Mouse (Mus musculus) retina, adult 2 months (tissue): ENCODE data around the gene Tfg.
A peak's percentile ranks its signal among the peaks of the same experiment; 100 is the strongest.

ENCODE experiments used
- DNase-seq: peaks from one replicate; pipeline ENCODE4 v3.0.0-alpha.2; 2012; ENCODE audit warnings: low read depth, low spot score

Tfg gene

GRCm38 (mm10) chr16:56717224-56718200 is at the start of gene Tfg:
Tfg (minus strand) TSS chr16:56717450.
- peak; percentile 98 for DNase-seq

GRCm38 (mm10) chr16:56729060-56729459 is 11.8 kb upstream of the Tfg start:
- no peak for DNase-seq

DNA sequence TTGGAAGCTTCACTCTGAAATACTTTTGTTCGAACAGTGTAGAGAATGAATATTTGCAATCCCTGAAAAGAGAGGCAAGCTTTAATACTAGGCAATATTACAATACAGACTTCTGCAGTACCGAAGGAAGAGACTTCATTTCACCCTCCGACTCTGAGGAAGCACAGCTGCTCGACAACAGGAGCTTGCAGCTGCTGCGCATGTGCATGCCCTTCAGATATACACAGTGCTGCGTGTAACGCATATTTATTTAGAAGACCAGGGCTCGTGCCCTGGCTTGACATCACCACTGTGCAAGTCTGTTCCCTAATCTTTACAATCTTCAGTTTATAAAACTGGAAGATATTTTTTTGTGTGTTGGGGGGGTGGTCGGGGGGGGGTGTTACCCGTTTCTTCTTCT is 7.7 kb upstream of the Tfg start:
- no peak for DNase-seq

- DNase-seq = no peak
Measured at GRCm38 (mm10) chr16:56722357-56722756, 5.1 kb upstream of the Tfg start.

DNA sequence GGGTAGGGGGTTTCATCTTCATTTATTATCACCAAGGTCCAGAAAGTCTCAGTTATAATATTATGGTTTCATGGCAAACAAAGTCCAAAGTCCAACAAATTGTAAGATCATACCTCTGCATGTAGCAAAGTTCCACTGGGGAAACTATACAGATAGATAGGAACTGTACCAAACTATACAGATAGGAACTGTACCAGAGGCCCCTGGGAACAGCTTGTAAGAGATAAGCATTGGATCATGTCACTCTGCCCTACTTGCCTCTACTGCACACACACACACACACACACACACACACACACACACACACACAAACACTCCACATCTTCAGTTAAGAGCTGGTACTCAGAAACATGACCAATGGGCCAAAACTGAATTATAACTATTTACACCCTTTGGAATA is 1.8 kb upstream of the Tfg start:
- DNase-seq = no peak

DNA sequence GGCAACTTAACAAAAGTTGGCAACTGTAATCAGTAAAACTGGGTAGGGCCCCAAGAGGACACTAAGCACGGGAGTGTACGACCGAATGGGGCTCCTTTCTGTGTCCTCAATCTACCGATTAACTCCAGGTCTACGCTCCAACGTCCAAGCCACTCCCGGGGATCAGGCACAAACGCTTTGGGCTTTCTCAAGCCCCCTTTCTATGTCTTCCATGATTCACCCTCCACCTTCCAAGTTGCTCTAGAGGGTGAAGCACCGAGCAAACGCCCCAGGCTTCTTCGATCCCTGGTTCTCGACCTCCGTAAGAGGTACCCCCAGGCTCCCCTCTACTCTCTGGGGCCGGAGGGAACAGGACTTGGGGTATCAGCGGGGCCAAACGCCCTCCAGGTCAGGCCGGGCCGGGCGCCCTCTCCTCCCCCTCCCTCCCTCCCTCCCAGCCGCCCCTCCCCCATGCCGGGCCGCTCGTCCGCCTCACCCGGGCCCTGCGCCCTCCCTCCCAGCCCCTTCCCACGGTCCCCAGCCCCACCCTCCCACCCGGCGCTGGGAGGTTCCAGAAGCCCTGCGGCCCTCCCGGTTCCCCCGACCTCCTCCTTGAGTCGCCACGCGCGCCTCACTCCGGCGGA is 582 bp downstream of the Tfg start:
- no peak for DNase-seq

- DNase-seq = no peak
Measured at GRCm38 (mm10) chr16:56715608-56716007, 1.6 kb downstream of the Tfg start.

DNA sequence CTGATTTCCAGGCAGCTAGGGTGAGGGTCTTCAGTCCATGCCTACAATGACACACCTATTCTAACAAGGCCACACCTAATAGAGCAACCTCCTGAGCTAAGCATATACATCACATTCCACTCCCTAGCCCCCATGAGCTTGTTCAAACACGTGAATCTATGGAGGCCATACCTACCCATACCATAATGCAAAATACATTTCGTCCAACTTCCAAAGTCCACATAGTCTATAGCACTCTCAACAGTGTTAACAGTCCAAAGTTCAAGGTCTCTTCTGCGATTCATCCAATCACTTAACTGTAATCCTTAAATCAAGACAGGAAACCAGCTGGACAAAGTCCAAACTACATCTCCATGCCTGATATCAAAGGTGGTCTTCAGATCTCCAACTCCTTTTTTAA is 7.2 kb downstream of the Tfg start:
- DNase-seq = no peak

GRCm38 (mm10) chr16:56705731-56706130 is 11.5 kb downstream of the Tfg start:
- DNase-seq = no peak

GRCm38 (mm10) chr16:56700898-56701297 is 16.4 kb downstream of the Tfg start:
- DNase-seq = no peak

- DNase-seq = no peak
Measured at GRCm38 (mm10) chr16:56696448-56696847, 20.8 kb downstream of the Tfg start.

DNA sequence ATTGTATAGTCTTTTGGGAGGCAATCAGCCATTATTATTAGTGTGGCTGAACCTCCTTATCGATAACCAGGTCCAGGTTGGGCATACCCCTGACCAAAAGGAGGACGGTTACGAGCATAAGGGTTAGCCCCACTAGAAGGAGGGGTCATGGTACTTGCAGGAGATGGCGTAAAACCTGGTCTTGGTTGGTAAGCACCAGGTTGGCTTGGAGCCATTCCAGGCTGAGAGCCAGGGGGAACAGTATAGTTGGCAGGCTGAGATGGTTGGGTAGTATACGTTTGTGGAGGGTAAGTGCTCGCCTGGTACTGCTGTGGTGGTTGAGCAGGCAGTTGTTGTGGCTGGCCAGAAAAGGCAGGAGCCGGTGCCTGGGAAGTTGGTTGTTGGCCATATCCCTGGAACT is 26.5 kb downstream of the Tfg start:
- no peak for DNase-seq

GRCm38 (mm10) chr16:56686747-56687146 is 30.5 kb downstream of the Tfg start:
- DNase-seq = no peak

DNA sequence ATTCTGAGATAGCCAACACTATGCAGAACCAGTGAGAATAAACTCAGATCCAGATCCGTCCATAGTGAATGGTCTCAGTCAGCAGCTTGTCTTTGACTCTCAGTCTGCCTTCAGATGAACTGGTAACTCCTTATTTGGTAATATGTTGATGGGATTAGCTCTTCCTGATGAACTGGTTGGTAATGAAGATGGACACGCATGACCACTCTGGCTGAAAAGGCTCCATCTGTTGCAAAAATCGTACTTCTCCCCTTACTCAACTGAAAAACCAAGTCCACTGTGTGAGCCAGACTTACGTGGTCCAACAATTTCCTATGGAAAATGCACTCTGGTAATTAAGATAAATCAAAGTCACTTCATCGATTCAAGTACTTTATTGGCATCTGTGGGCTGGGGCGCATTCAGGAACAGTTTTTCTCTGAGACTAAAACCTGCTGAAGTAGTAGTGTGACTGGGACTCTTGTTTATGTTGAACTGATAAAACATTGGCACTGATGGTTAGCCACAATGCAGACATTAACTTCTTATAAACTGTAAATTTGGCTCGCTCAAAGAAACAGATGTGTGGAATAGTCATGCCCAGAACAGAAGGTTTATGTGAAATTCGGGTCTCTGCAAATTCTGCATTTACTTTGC is 36.1 kb downstream of the Tfg start:
- DNase-seq = no peak

DNA sequence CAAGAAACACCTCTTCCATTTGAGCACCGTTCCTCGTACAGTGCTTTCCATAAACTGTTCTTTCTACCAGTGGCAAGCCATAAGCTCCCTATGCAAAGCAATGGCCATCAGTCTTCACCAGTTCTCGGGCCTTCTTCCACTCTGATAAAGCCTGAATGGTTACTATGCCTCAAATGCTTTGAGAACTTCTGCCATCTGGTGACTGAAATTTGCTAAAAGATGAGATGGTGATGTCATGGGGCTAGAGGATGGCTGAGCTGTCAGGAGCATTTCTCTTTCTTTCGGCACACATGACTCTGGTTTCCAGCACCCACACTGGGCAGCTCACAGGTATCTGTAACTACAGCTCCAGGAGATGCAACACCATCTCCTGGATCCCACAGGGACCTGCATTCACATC is 40.1 kb downstream of the Tfg start:
- peak; percentile 34 for DNase-seq

DNA sequence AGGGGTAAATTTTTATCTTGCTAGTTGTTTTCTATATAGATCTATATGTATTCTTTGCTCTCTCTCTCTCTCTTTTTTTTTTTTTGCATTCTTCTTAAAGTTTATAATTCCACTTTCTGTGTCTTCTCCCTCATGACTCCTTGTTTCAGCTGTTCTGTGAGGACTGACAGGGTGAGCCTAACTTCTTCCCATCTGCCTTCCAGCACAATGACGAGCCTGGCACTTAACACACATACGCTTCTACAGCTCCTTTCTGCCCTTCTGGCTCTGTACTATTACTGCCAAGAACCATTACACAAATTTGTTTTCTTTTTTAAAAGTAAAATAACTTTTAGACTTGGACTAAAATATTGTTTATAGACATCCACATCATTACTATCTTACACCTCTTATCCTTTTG is 43.8 kb downstream of the Tfg start:
- DNase-seq = no peak

- no peak for DNase-seq
Measured at GRCm38 (mm10) chr16:56670941-56671340, 46.3 kb downstream of the Tfg start.

- no peak for DNase-seq
Measured at GRCm38 (mm10) chr16:56669520-56669919, 47.7 kb downstream of the Tfg start.

DNA sequence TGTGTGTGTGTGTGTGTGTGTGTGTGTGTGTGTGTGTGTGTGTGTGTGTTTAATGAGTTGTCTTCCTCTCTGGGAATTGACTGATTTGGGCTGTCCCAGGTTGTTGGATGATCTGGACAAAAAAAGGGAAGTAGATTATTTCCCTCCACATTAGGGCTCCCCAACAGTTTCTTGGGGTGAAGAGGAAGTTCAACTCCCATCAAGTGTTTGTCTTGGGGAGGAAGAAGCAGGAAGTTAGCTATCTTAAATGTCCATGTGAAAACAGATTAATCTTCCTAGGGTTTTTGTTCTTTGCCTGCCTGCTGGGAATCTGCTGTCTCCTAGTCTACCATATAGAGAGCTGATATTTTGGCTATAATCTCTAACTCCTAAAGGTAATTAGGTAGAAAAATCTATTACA is 58.4 kb downstream of the Tfg start:
- DNase-seq = no peak

DNA sequence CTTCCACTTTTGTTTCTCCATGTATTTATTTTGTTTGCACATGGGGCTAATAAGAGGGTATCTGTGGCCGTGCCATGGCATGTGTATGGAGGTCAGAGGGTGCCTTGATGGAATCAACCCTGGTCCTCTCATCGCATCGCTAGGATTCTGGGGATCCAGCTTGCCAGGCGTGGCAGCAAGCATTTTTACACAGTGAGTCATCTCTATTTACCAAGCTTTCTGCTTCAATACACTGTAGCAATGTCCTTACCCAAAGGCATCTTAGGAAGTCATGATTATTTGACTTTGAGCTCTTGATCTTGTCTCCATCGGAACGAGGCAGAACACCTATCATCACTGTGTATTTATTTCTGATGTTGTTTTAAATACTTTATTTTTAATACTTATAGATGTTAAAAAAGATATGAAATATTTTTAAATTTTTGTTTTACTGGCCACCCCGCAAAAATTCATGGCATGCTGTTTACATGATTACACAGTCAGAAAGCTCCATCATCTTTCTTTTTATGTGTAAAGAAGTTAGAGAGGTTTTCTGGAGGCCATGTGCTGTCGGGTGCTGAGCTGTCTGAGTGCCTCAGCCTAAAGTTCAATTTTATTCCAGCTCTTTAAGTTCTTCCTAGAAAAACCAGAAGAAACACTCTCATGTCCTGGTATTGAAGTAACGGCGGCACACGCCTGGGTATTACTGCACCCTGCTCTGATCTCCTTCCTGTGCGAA is 61.9 kb downstream of the Tfg start:
- DNase-seq = no peak

- DNase-seq = no peak
Measured at GRCm38 (mm10) chr16:56646382-56647172, 70.7 kb downstream of the Tfg start.
